Mouse (Mus musculus): Measurements from ENCODE around the gene Rrm1.

The Rrm1 gene

DNA sequence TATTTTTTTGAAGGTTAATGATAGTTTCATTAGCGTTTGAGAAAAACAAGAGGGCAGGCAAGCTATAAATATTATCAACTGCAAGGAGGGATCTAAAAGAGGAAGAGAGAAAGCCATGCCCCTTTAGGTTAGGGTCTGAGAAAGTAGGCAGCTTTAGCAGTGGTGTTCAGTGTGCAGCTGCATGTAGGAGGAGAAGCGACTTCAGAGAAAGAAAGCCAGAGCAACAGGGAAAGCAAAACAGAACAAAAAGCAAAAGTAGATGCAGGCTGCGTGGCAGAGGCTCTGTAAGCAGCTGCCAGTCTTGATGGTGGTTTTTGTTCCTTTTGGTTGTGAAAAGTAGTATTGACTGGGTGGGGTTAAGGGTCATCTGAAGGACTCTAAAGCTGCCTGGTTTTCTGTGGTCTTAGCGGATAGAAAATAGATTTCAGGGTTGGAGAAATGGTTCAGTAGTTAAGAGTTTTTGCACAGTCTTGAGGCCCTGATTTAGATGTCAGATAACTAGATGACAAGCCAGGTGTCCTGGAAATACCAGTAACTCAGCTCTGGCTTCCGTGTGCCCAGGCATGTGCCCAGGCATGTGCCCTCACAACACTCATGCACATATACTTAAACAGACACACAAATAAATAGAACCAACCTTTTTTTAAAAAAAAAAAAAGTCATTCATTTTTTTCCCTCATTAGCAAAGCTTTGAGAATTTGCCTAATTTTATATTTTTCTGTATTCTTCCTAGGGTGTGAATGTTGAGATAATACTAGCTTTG lies 17.3 kb downstream of the Rrm1 start:
- no peak for TF ChIP-seq POU5F1 (IDR thresholded peaks at IDR 0.05; ENCODE audit: borderline replicate concordance, low read length)
- TF ChIP-seq NANOG (IDR thresholded peaks at IDR 0.05; ENCODE audit: borderline replicate concordance, low read length): no peak
- TF ChIP-seq CTCF (conservative IDR thresholded peaks at IDR 0.05; ENCODE audit: low read length): no peak
- Histone ChIP-seq H3K4me3 (replicated peaks; ENCODE audit: low read length) (no peak overlapping the region), H3K27me3 (ENCODE audit: insufficient read depth, low read length) (no peaks in the 10 kb centered on the region), H3K36me3 (ENCODE audit: insufficient read depth, low read length) (peaks cover 96% of the 10 kb centered on the region), H3K9me3 (ENCODE audit: low read length) (no peaks in the 10 kb centered on the region), H3K4me1 (replicated peaks; ENCODE audit: low read depth, low read length) (peaks cover 23% of the 10 kb centered on the region)

GRCm38 (mm10) chr7:102467566-102467965 lies 26.1 kb downstream of the Rrm1 start:
- no peaks in the 10 kb centered on the region for H3K27me3 ChIP-seq (ENCODE audit: insufficient read depth, low read length)
- peaks cover 17% of the 10 kb centered on the region for H3K4me1 ChIP-seq (replicated peaks; ENCODE audit: low read depth, low read length)
- TF ChIP-seq NANOG (IDR thresholded peaks at IDR 0.05; ENCODE audit: borderline replicate concordance, low read length) (no peak), POU5F1 (IDR thresholded peaks at IDR 0.05; ENCODE audit: borderline replicate concordance, low read length) (no peak), CTCF (conservative IDR thresholded peaks at IDR 0.05; ENCODE audit: low read length) (no peak)
- H3K9me3 ChIP-seq (ENCODE audit: low read length): no peaks in the 10 kb centered on the region
- H3K36me3 ChIP-seq (ENCODE audit: insufficient read depth, low read length): peaks cover 76% of the 10 kb centered on the region
- H3K4me3 ChIP-seq (replicated peaks; ENCODE audit: low read length): no peak overlapping the region

GRCm38 (mm10) chr7:102472675-102473074 lies 31.2 kb downstream of the Rrm1 start:
- H3K27me3 ChIP-seq (ENCODE audit: insufficient read depth, low read length): no peaks in the 10 kb centered on the region
- H3K9me3 ChIP-seq (ENCODE audit: low read length): no peaks in the 10 kb centered on the region
- no peak overlapping the region for H3K4me3 ChIP-seq (replicated peaks; ENCODE audit: low read length)
- peaks cover 26% of the 10 kb centered on the region for H3K36me3 ChIP-seq (ENCODE audit: insufficient read depth, low read length)
- H3K4me1 ChIP-seq (replicated peaks; ENCODE audit: low read depth, low read length): peaks cover 17% of the 10 kb centered on the region
- TF ChIP-seq NANOG (IDR thresholded peaks at IDR 0.05; ENCODE audit: borderline replicate concordance, low read length) (no peak), POU5F1 (IDR thresholded peaks at IDR 0.05; ENCODE audit: borderline replicate concordance, low read length) (no peak), CTCF (conservative IDR thresholded peaks at IDR 0.05; ENCODE audit: low read length) (no peak)

DNA sequence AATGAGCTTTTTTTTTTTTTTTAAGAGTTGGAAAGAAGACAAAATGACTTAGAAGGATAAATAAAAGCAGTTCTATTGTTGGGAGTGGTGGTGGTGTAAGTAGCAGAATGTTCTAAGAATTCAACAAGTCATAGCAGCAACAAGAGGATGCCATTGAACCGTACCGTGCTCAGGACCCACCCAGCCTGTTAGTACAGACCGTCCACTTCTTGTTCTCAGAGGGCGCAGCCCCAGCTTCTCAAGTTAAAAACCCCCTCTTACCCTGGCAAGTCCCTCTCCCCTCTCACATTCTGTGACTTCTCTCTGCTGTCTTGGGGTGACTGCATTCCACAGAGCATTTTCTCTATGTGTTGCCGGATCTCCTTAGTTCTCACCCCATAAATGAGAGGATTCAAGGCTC lies 35.1 kb downstream of the Rrm1 start:
- no peaks in the 10 kb centered on the region for H3K36me3 ChIP-seq (ENCODE audit: insufficient read depth, low read length)
- no peak overlapping the region for H3K4me3 ChIP-seq (replicated peaks; ENCODE audit: low read length)
- no peak for TF ChIP-seq POU5F1 (IDR thresholded peaks at IDR 0.05; ENCODE audit: borderline replicate concordance, low read length)
- TF ChIP-seq NANOG (IDR thresholded peaks at IDR 0.05; ENCODE audit: borderline replicate concordance, low read length): no peak
- TF ChIP-seq CTCF (conservative IDR thresholded peaks at IDR 0.05; ENCODE audit: low read length): no peak
- peaks cover 13% of the 10 kb centered on the region for H3K4me1 ChIP-seq (replicated peaks; ENCODE audit: low read depth, low read length)
- no peaks in the 10 kb centered on the region for H3K27me3 ChIP-seq (ENCODE audit: insufficient read depth, low read length)
- H3K9me3 ChIP-seq (ENCODE audit: low read length): no peaks in the 10 kb centered on the region

GRCm38 (mm10) chr7:102477377-102477776 lies 35.9 kb downstream of the Rrm1 start:
- Histone ChIP-seq H3K4me3 (replicated peaks; ENCODE audit: low read length) (no peak overlapping the region), H3K9me3 (ENCODE audit: low read length) (no peaks in the 10 kb centered on the region), H3K27me3 (ENCODE audit: insufficient read depth, low read length) (no peaks in the 10 kb centered on the region), H3K4me1 (replicated peaks; ENCODE audit: low read depth, low read length) (peaks cover 13% of the 10 kb centered on the region), H3K36me3 (ENCODE audit: insufficient read depth, low read length) (no peaks in the 10 kb centered on the region)
- TF ChIP-seq NANOG (IDR thresholded peaks at IDR 0.05; ENCODE audit: borderline replicate concordance, low read length): no peak
- 0 out of 2 replicates have a peak, but pooled peaks have one; percentile 34 for TF ChIP-seq POU5F1 (IDR thresholded peaks at IDR 0.05; ENCODE audit: borderline replicate concordance, low read length)
- TF ChIP-seq CTCF (conservative IDR thresholded peaks at IDR 0.05; ENCODE audit: low read length): no peak; the same call in 1 of the 2 replicates

DNA sequence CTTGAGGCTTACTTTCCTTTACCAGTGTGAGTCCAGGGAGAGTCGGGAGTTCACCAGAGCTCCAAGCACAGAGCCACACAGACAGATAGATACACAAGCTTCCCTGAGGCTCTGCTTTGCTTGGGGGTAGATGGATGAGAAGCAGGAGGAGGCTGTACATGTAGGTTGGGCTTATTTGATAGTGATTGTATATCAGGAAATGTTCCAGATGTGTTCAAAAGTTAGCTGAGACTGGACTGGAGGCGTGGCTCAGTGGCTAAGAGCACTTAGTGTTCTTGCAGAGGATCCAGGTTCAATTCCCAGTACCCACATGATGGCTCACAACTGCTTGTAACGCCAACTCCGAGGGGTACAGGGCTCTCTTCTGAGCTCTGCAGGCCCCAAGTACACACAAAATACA lies 36.9 kb downstream of the Rrm1 start:
- H3K4me1 ChIP-seq (replicated peaks; ENCODE audit: low read depth, low read length): peaks cover 13% of the 10 kb centered on the region
- H3K4me3 ChIP-seq (replicated peaks; ENCODE audit: low read length): no peak overlapping the region
- TF ChIP-seq NANOG (IDR thresholded peaks at IDR 0.05; ENCODE audit: borderline replicate concordance, low read length): no peak
- no peak for TF ChIP-seq CTCF (conservative IDR thresholded peaks at IDR 0.05; ENCODE audit: low read length)
- no peak for TF ChIP-seq POU5F1 (IDR thresholded peaks at IDR 0.05; ENCODE audit: borderline replicate concordance, low read length)
- 0 out of 2 replicates have a peak, but pooled peaks cover 3% of the 10 kb centered on the region for H3K27me3 ChIP-seq (ENCODE audit: insufficient read depth, low read length)
- no peaks in the 10 kb centered on the region for H3K36me3 ChIP-seq (ENCODE audit: insufficient read depth, low read length)
- H3K9me3 ChIP-seq (ENCODE audit: low read length): no peaks in the 10 kb centered on the region

GRCm38 (mm10) chr7:102478926-102479325 lies 37.4 kb downstream of the Rrm1 start:
- Histone ChIP-seq H3K4me1 (replicated peaks; ENCODE audit: low read depth, low read length) (peaks cover 13% of the 10 kb centered on the region), H3K4me3 (replicated peaks; ENCODE audit: low read length) (no peak overlapping the region), H3K27me3 (ENCODE audit: insufficient read depth, low read length) (peaks cover 6% of the 10 kb centered on the region; the same call in 1 of the 2 replicates), H3K36me3 (ENCODE audit: insufficient read depth, low read length) (no peaks in the 10 kb centered on the region), H3K9me3 (ENCODE audit: low read length) (no peaks in the 10 kb centered on the region)
- TF ChIP-seq NANOG (IDR thresholded peaks at IDR 0.05; ENCODE audit: borderline replicate concordance, low read length) (no peak), CTCF (conservative IDR thresholded peaks at IDR 0.05; ENCODE audit: low read length) (no peak)

GRCm38 (mm10) chr7:102479368-102480078 lies 38.0 kb downstream of the Rrm1 start:
- peaks cover 7% of the 10 kb centered on the region; the same call in 1 of the 2 replicates for H3K27me3 ChIP-seq (ENCODE audit: insufficient read depth, low read length)
- TF ChIP-seq CTCF (conservative IDR thresholded peaks at IDR 0.05; ENCODE audit: low read length) (no peak), NANOG (IDR thresholded peaks at IDR 0.05; ENCODE audit: borderline replicate concordance, low read length) (no peak), POU5F1 (IDR thresholded peaks at IDR 0.05; ENCODE audit: borderline replicate concordance, low read length) (no peak)
- no peaks in the 10 kb centered on the region for H3K9me3 ChIP-seq (ENCODE audit: low read length)
- H3K4me3 ChIP-seq (replicated peaks; ENCODE audit: low read length): no peak overlapping the region
- peaks cover 13% of the 10 kb centered on the region for H3K4me1 ChIP-seq (replicated peaks; ENCODE audit: low read depth, low read length)
- no peaks in the 10 kb centered on the region for H3K36me3 ChIP-seq (ENCODE audit: insufficient read depth, low read length)

All from E14TG2a.4 (cell line).